Mouse (Mus musculus) erythroblast, adult 5-6 weeks (primary cell): ENCODE measurements around the gene Mmgt2. TPM values are rescaled to one million over a fixed set of nuclear protein-coding genes. Genes with fewer than 3 reads are reported as not detected.

Experiments
- ATAC-seq: replicated peaks from 2 replicates; pipeline ENCODE4 v1.8.0; 2016; ENCODE audit warnings: moderate number of reproducible peaks, mild to moderate bottlenecking, moderate TSS enrichment, inconsistent platforms; ENCODE audit not compliant: poor library complexity, low FRiP score, severe bottlenecking
- total RNA-seq, 2 experiments: library from RNA; stranded (forward) in 1 of 2; stranded (reverse) in 1 of 2; fragments of 150-400 nt in 1 of 2; fragments of 200-764, 138-1000 nt in 1 of 2; gene quantifications; 2 replicates each; pipeline versions ENCODE4 v1.2.3 to v1.2.4; 2015 to 2017; ENCODE audit warnings: low replicate concordance in 2 of 2

Mmgt2 gene
- total RNA-seq, 2 experiments from 2014 or later = 1.3 TPM; not detected in 1

- ATAC-seq = no peak
Measured at GRCm38 (mm10) chr11:62615456-62615855, 33.0 kb upstream of the Mmgt2 start.

- ATAC-seq = no peak
Measured at GRCm38 (mm10) chr11:62621079-62621478, 27.4 kb upstream of the Mmgt2 start.

- no peak for ATAC-seq
Measured at GRCm38 (mm10) chr11:62621586-62622283, 26.7 kb upstream of the Mmgt2 start.

- no peak for ATAC-seq
Measured at GRCm38 (mm10) chr11:62622850-62623249, 25.6 kb upstream of the Mmgt2 start.

- 0 out of 2 replicates have a peak, but pooled peaks have one; percentile 26 for ATAC-seq
Measured at GRCm38 (mm10) chr11:62624341-62625291, 23.8 kb upstream of the Mmgt2 start.

- ATAC-seq = no peak
Measured at GRCm38 (mm10) chr11:62629352-62630224, 18.9 kb upstream of the Mmgt2 start.

GRCm38 (mm10) chr11:62630225-62630821, 18.1 kb upstream of the Mmgt2 start:
- ATAC-seq = no peak

- no peak for ATAC-seq
Measured at GRCm38 (mm10) chr11:62631138-62631537, 17.3 kb upstream of the Mmgt2 start.

- no peak for ATAC-seq
Measured at GRCm38 (mm10) chr11:62635406-62635805, 13.1 kb upstream of the Mmgt2 start.

- no peak for ATAC-seq
Measured at GRCm38 (mm10) chr11:62636105-62636839, 12.2 kb upstream of the Mmgt2 start.

GRCm38 (mm10) chr11:62636840-62637221, 11.6 kb upstream of the Mmgt2 start:
- ATAC-seq = no peak

- ATAC-seq = no peak
Measured at GRCm38 (mm10) chr11:62637401-62637800, 11.1 kb upstream of the Mmgt2 start.

GRCm38 (mm10) chr11:62637806-62638205, 10.7 kb upstream of the Mmgt2 start:
- no peak for ATAC-seq

- ATAC-seq = no peak
Measured at GRCm38 (mm10) chr11:62638402-62638801, 10.1 kb upstream of the Mmgt2 start.

GRCm38 (mm10) chr11:62640378-62640777, 8.1 kb upstream of the Mmgt2 start:
- no peak for ATAC-seq

- no peak for ATAC-seq
Measured at GRCm38 (mm10) chr11:62642023-62642844, 6.2 kb upstream of the Mmgt2 start.

- no peak for ATAC-seq
Measured at GRCm38 (mm10) chr11:62643011-62643631, 5.3 kb upstream of the Mmgt2 start.
